Mouse (Mus musculus) liver, embryonic 15.5 days (tissue): ENCODE results near the gene Gm37240. TPM values are rescaled to one million over a fixed set of nuclear protein-coding genes. Genes with fewer than 3 reads are reported as not detected.

ENCODE experiments used
- ATAC-seq: fragments of 200-750 bp; cut with Nextera tagmentation; 2 replicates; pipeline ENCODE4 v1.8.0; 2017; ENCODE audit warnings: moderate number of reproducible peaks, mild to moderate bottlenecking, moderate library complexity; ENCODE audit not compliant: insufficient read depth
- H3K27ac ChIP-seq: fragments of 300-500 bp; sonication (generic); replicated peaks from 2 replicates; pipeline ENCODE4 v1.5.1; 2015; ENCODE audit warnings: mild to moderate bottlenecking, inconsistent platforms
- H3K27me3 ChIP-seq: fragments of 300-500 bp; sonication (generic); 2 replicates; pipeline ENCODE4 v1.6.1; 2015; ENCODE audit warnings: mild to moderate bottlenecking, inconsistent platforms
- H3K36me3 ChIP-seq: fragments of 300-500 bp; sonication (generic); replicated peaks from 2 replicates; pipeline ENCODE4 v1.6.1; 2015; ENCODE audit warnings: moderate library complexity, mild to moderate bottlenecking, inconsistent platforms
- H3K4me1 ChIP-seq: fragments of 300-500 bp; sonication (generic); replicated peaks from 2 replicates; pipeline ENCODE4 v1.6.1; 2015; ENCODE audit warnings: inconsistent platforms
- H3K4me2 ChIP-seq: fragments of 300-500 bp; sonication (generic); 2 replicates; pipeline ENCODE4 v1.6.1; 2015; ENCODE audit warnings: moderate library complexity, mild to moderate bottlenecking, inconsistent platforms
- H3K4me3 ChIP-seq: fragments of 300-500 bp; sonication (generic); replicated peaks from 2 replicates; pipeline ENCODE4 v1.5.1; 2015; ENCODE audit warnings: mild to moderate bottlenecking, inconsistent platforms
- H3K9ac ChIP-seq: fragments of 300-500 bp; sonication (generic); 2 replicates; pipeline ENCODE4 v1.6.1; 2015; ENCODE audit warnings: moderate library complexity, mild to moderate bottlenecking, inconsistent platforms
- H3K9me3 ChIP-seq: fragments of 300-500 bp; sonication (generic); replicated peaks from 2 replicates; pipeline ENCODE4 v1.6.1; 2016; ENCODE audit warnings: inconsistent platforms
- WGBS: fragments of 180-500 bp; shearing (Covaris S2); methylation state at CpG from one replicate; pipeline ENCODE4 v1.1.7; 2015; ENCODE audit warnings: mixed read lengths; ENCODE audit not compliant: insufficient replicate concordance; 5-methylcytosine and 5-hydroxymethylcytosine counted together
- polyA plus RNA-seq: library from polyadenylated mRNA; unstranded; fragments of >200 nt; fragmentation: Nextera tagmentation; extraction: Ambion mirVana; gene quantifications from 2 replicates; pipeline ENCODE4 v1.2.1, GENCODE M21; 2015

Gene Gm37240
- polyA plus RNA-seq, 1 experiment from 2014 or later: 0.24 TPM

DNA sequence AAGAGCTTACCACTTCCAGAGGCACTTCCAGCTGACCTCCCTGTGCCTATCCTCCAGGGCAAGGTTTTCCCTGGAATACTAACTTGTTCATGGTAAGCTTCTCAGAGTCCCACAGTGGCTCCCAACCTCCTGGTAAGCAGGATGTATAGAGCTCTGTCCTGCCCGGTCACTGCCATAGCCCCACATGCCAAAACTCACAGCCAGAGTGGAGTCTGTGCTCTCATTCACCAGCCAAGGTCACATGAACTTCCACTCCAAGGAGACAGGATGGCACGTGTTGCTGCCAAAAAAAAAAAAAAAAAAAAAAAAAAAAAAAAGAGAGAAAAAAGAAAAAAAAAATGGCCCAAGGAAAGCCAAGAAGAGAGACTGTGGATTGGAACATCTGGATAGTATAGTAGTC lies 109.5 kb downstream of the Gm37240 start:
- no peaks in the 10 kb centered on the region for H3K36me3 ChIP-seq

DNA sequence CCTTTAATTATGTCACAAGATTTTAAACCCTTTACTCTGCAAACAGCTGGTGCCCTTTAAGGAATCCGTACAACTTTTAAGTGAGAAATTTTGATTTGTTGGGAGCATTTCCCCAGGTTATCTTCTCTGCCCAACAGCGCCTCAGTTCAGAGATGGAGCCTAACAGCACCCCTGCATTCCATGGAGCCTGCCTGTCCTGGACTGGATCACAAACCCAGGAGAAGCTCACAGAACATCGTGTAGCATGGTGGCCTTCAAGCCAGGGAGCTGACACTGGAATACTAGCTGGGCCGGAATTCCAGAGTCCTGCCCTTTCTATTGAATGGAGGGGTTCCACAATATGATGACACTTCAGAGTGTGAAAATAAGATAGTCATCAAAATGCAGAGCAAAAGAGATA lies 110.0 kb downstream of the Gm37240 start:
- Histone ChIP-seq H3K9me3 (no peaks in the 10 kb centered on the region), H3K36me3 (no peaks in the 10 kb centered on the region), H3K27ac (no peak overlapping the region), H3K27me3 (no peaks in the 10 kb centered on the region), H3K4me1 (no peaks in the 10 kb centered on the region), H3K4me3 (no peak overlapping the region), H3K9ac (no peak overlapping the region), H3K4me2 (no peak overlapping the region)
- ATAC-seq: no peak
- WGBS: 59% methylated on average over 4 of the region's 4 CpGs

More for the DNA sequence above, 109.5 kb downstream of the Gm37240 start:
- ATAC-seq: no peak
- Histone ChIP-seq H3K9ac (no peak overlapping the region), H3K9me3 (no peaks in the 10 kb centered on the region), H3K27me3 (no peaks in the 10 kb centered on the region), H3K4me2 (no peak overlapping the region), H3K4me3 (no peak overlapping the region), H3K27ac (no peak overlapping the region), H3K4me1 (no peaks in the 10 kb centered on the region)
- 56% methylated on average over 2 of the region's 2 CpGs for WGBS

DNA sequence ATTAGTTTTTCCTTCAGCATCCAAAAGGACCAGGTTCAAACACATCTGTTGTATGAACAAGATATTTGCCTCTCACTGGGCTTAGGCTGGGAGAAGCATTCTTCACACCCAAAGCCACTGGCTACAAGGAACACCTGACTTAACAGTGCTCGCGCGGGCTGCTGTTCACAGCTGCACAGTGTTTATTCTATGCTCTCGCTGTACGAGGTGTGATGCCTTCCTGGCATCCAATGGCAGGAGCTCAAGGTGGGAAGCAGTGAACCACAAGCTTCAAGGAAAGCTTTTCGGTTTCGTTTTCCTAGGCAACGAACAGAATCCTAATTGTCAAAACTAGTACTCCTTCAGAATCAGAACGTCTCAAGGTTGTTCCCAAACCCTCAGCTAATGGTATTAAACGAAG lies 110.6 kb downstream of the Gm37240 start:
- WGBS: 70% methylated on average over 10 of the region's 10 CpGs

DNA sequence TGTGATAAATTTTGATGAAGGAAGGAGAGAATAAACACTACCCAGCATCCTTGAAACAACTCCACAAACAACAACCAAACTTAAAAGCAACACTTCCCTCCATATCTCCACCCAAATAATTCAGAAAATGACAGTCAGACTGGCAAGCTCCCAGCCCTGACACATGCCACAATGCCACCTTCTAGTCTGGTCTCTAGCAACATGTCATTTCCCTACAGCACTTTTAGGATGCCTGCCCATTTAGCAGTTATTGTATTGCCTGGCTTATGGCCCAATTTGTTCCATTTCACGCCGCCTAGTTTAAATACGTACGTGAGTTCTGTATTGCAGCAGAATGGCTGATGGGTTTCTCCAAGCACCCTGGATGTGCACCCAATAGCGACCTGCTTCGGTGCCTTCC lies 111.2 kb downstream of the Gm37240 start:
- no peak overlapping the region for H3K4me3 ChIP-seq
- 75% methylated on average over 6 of the region's 6 CpGs for WGBS
- no peaks in the 10 kb centered on the region for H3K9me3 ChIP-seq
- H3K4me2 ChIP-seq: no peak overlapping the region
- H3K36me3 ChIP-seq: no peaks in the 10 kb centered on the region
- no peak for ATAC-seq
- no peak overlapping the region for H3K27ac ChIP-seq
- H3K9ac ChIP-seq: no peak overlapping the region
- no peaks in the 10 kb centered on the region for H3K27me3 ChIP-seq
- no peaks in the 10 kb centered on the region for H3K4me1 ChIP-seq

More for the DNA sequence above, 110.6 kb downstream of the Gm37240 start:
- no peaks in the 10 kb centered on the region for H3K36me3 ChIP-seq
- no peak for ATAC-seq
- H3K4me1 ChIP-seq: no peaks in the 10 kb centered on the region
- H3K27me3 ChIP-seq: no peaks in the 10 kb centered on the region
- H3K4me3 ChIP-seq: no peak overlapping the region
- H3K9ac ChIP-seq: no peak overlapping the region
- H3K9me3 ChIP-seq: no peaks in the 10 kb centered on the region
- H3K4me2 ChIP-seq: no peak overlapping the region
- H3K27ac ChIP-seq: no peak overlapping the region

DNA sequence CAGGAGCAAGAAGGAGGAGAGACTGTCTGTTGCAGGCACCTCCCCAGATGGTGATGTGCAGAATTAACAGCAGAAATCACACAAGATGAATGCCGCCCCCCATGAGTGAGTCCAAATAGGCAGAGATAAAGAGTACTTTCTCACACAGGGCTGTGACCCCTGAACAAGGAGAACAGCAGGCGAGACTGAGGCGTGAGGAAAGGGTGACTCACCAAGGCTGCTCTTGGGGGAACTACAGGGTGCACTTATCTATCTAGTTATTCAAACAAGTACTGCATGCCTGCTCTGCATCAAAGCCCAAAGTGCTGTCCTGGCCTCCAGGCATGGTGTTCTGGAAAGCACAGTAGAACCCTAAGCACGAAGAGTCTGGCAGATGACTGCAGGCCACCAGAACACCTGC lies 113.4 kb downstream of the Gm37240 start:
- no peak overlapping the region for H3K27ac ChIP-seq
- no peaks in the 10 kb centered on the region for H3K27me3 ChIP-seq
- H3K4me3 ChIP-seq: no peak overlapping the region
- 41% methylated on average over 4 of the region's 4 CpGs for WGBS
- no peaks in the 10 kb centered on the region for H3K4me1 ChIP-seq
- H3K9me3 ChIP-seq: no peaks in the 10 kb centered on the region
- H3K4me2 ChIP-seq: no peak overlapping the region
- H3K36me3 ChIP-seq: no peaks in the 10 kb centered on the region
- H3K9ac ChIP-seq: no peak overlapping the region
- ATAC-seq: no peak

DNA sequence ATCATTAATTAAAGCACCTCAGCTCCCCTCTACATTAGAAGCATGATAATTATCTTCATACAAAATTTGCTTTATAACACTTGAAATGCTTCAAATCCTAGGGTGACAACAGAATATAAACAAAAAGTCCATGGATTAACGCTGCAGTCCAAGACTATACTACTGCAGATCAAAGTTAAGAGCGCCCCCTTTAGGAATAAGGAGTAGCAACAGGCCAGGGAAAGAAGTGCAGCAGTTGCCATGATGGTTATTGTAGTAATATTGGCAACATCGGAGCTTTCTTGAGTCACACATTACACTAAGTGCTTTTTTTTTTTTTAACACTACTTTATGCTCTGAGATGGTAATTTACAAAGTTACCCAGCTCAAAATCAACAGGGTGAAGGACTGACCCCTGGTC lies 113.9 kb downstream of the Gm37240 start:
- 37% methylated on average over 3 of the region's 3 CpGs for WGBS
- Histone ChIP-seq H3K4me2 (no peak overlapping the region), H3K36me3 (no peaks in the 10 kb centered on the region), H3K4me1 (no peaks in the 10 kb centered on the region), H3K27me3 (no peaks in the 10 kb centered on the region), H3K27ac (no peak overlapping the region), H3K4me3 (no peak overlapping the region), H3K9ac (no peak overlapping the region), H3K9me3 (no peaks in the 10 kb centered on the region)
- ATAC-seq: no peak

DNA sequence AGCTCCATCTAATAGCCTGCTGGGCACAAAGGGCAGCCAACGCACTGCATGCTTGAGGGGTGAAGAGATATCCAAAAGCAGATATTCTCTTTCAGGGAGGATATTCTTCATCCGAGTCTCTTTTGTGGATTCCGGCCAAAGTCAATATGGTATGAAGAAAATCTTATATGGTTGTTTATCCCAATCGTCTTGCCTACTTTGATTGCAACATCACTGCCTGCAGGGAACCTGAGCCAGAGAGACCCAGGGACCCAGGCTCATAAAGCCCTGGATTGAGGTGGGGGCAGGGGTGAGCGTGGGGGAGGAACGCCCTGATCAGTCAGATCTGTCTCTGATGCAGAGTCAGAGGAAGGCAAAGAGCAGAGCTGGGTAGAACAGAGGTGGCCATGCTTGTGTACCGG lies 122.4 kb downstream of the Gm37240 start:
- no peaks in the 10 kb centered on the region for H3K27me3 ChIP-seq
- H3K9ac ChIP-seq: no peak overlapping the region
- H3K4me2 ChIP-seq: no peak overlapping the region
- no peaks in the 10 kb centered on the region for H3K9me3 ChIP-seq
- WGBS: 56% methylated on average over 7 of the region's 7 CpGs
- no peak overlapping the region for H3K4me3 ChIP-seq
- no peak overlapping the region for H3K27ac ChIP-seq
- H3K36me3 ChIP-seq: no peaks in the 10 kb centered on the region
- H3K4me1 ChIP-seq: no peaks in the 10 kb centered on the region
- ATAC-seq: no peak

DNA sequence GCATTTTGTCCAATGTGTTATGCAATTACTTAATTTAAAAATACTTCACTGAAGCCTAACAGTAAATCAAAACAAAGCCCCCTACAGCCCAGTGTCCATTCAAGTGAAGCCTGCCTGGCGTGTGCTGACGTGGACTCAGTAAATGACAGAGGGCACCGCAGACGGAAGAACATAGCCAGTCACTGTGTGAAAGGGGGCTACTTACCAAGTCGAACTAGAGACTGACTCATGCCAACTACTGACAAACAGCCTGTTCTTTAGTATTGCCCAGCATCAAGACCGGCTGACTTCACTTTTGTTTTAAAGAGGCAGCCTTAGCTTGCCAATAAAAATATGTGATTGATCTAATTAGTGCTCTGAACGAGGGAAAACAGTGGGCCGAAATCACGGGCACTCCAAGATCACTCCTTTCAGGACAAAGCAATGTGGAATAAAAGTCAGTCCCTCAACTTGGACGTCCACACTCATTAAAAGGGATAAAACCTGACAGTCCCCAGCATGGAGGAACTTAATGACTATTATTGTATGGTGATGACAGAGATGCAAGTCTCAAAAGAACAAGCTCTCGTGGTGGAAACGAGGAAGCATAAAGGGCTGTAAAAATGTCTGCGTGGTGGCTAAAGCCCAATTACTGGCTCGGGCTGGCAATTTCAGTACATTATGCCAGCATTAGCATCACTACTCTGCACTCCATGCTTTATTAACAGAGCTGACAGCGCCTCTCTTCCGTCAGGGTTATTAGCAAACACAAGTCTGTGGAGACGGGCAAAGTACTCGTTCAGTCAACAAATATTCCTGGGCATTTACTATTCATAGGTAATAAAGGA lies 123.1 kb downstream of the Gm37240 start:
- H3K9me3 ChIP-seq: no peaks in the 10 kb centered on the region
- H3K4me3 ChIP-seq: no peak overlapping the region
- H3K4me1 ChIP-seq: no peaks in the 10 kb centered on the region
- ATAC-seq: no peak
- WGBS: 68% methylated on average over 18 of the region's 18 CpGs
- H3K27me3 ChIP-seq: no peaks in the 10 kb centered on the region
- H3K9ac ChIP-seq: no peak overlapping the region
- H3K27ac ChIP-seq: no peak overlapping the region
- H3K4me2 ChIP-seq: no peak overlapping the region
- H3K36me3 ChIP-seq: no peaks in the 10 kb centered on the region

DNA sequence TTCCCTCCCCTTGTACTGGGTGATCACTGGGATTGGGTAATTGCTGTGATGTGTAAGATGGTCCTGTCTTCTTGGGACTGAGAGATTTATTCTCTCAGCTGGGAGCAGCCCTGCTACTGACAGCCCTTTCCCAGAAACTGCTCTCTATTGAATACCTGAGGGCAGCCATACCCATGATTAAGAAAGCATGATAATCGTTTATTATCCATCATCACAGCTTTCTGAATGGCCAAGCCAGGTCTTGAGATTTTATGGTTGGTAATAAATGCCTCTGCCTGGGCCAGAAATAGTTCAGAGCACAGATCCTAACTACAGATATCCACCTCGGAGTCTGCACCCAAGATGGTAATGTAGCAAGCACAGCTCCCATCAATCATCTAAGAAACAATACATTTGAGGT lies 129.4 kb downstream of the Gm37240 start:
- Histone ChIP-seq H3K9me3 (no peaks in the 10 kb centered on the region), H3K36me3 (no peaks in the 10 kb centered on the region), H3K4me1 (no peaks in the 10 kb centered on the region), H3K4me3 (no peak overlapping the region), H3K9ac (no peak overlapping the region), H3K27ac (no peak overlapping the region), H3K27me3 (no peaks in the 10 kb centered on the region), H3K4me2 (no peak overlapping the region)
- 31% methylated on average over 2 of the region's 2 CpGs for WGBS
- ATAC-seq: no peak

DNA sequence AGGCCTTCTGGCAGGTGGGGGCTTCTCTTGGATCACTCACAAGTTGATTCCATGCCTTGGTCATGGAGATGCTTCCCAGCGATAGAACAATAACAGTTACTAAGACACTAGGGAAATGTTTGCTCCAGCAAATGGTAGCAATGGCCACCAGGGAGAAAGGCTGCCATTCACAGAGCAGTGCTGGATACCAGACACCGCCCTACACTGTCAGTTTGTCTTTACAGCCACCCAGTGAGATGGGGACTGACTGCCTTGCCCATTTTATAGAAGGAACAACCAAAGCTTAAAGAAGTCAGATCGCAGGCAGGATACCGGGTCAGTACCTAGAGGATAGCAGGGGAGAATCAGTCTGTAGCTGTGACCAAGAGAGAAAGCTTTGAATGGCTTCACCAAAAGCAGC lies 129.9 kb downstream of the Gm37240 start:
- Histone ChIP-seq H3K27ac (no peak overlapping the region), H3K36me3 (no peaks in the 10 kb centered on the region), H3K27me3 (no peaks in the 10 kb centered on the region), H3K4me1 (no peaks in the 10 kb centered on the region), H3K4me3 (no peak overlapping the region), H3K4me2 (no peak overlapping the region), H3K9ac (no peak overlapping the region), H3K9me3 (no peaks in the 10 kb centered on the region)
- WGBS: 70% methylated on average over 4 of the region's 4 CpGs
- ATAC-seq: no peak

DNA sequence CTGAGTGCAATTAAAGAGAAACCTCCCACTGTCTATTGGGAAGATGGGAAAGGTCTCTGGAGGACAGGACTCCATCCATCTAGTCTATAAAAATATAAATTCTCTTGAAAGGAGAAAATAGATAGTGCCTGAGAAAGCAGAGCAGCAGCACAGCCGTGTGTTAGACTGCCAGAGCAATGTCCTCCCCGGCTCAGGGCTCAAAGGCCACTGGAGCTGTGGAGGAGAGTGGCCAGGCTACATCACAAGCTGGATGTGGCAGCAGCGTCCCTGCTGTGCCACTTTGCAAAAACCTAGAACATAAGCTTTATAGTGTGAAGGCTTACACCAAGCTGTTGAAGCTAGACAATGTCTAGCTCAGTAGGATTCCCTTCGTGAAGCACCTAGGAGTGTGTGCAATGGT lies 138.0 kb downstream of the Gm37240 start:
- H3K4me1 ChIP-seq: no peaks in the 10 kb centered on the region
- H3K9ac ChIP-seq: no peak overlapping the region
- H3K36me3 ChIP-seq: no peaks in the 10 kb centered on the region
- H3K4me2 ChIP-seq: no peak overlapping the region
- H3K9me3 ChIP-seq: no peaks in the 10 kb centered on the region
- ATAC-seq: no peak
- no peak overlapping the region for H3K4me3 ChIP-seq
- H3K27ac ChIP-seq: no peak overlapping the region
- 0 out of 2 replicates have a peak, but pooled peaks cover 5% of the 10 kb centered on the region for H3K27me3 ChIP-seq
- 37% methylated on average over 4 of the region's 4 CpGs for WGBS

DNA sequence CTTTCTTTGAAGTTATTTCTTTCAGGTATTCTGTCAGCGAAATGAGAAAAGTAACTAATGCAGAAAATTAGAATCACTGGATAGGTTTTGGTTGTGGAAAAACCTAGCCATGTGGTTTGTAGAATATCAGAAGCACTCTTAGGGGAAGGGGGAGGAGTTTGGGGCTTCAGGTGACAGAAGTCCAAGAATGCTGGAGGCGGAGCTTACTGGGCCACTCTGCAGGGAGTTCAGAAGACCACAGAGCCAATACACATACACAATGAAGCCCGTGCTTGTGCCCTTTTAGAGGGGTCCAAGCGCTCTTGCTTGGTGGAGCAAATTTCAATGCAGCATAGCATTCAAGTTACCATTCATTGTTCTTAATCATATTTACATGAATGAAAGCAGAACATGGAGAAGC lies 138.5 kb downstream of the Gm37240 start:
- ATAC-seq: no peak
- Histone ChIP-seq H3K4me2 (no peak overlapping the region), H3K27me3 (0 out of 2 replicates have a peak, but pooled peaks cover 5% of the 10 kb centered on the region), H3K4me3 (no peak overlapping the region), H3K9ac (no peak overlapping the region), H3K27ac (no peak overlapping the region), H3K9me3 (no peaks in the 10 kb centered on the region), H3K4me1 (no peaks in the 10 kb centered on the region), H3K36me3 (no peaks in the 10 kb centered on the region)
- WGBS: 32% methylated on average over 4 of the region's 4 CpGs
